Mouse (Mus musculus): ENCODE measurements around the gene Cabp7.

The Cabp7 gene

GRCm38 (mm10) chr11:4704072-4704964, 42.3 kb downstream of the Cabp7 start, which contains the start of the genes Uqcr10 and Zmat5:
Gene Uqcr10 (minus strand): TSS chr11:4704342.
Gene Zmat5 (plus strand): TSS chr11:4704678.
- ATAC-seq (ENCODE audit: low TSS enrichment), result peak; percentile 99

- ATAC-seq (ENCODE audit: low TSS enrichment), result no peak
These were observed 42.9 kb downstream of the Cabp7 start for GRCm38 (mm10) chr11:4703688-4704071.

- ATAC-seq (ENCODE audit: low TSS enrichment), result no peak
These were observed 45.9 kb downstream of the Cabp7 start for GRCm38 (mm10) chr11:4700726-4701125.

GRCm38 (mm10) chr11:4697043-4697983, 49.3 kb downstream of the Cabp7 start:
- peak; percentile 81 for ATAC-seq (ENCODE audit: low TSS enrichment)

- ATAC-seq (ENCODE audit: low TSS enrichment), result no peak
These were observed 54.4 kb downstream of the Cabp7 start for GRCm38 (mm10) chr11:4692162-4692561.

GRCm38 (mm10) chr11:4691213-4691612, 55.4 kb downstream of the Cabp7 start:
- no peak for ATAC-seq (ENCODE audit: low TSS enrichment)

GRCm38 (mm10) chr11:4690353-4690752, 56.2 kb downstream of the Cabp7 start:
- no peak for ATAC-seq (ENCODE audit: low TSS enrichment)

GRCm38 (mm10) chr11:4688632-4689380, 57.8 kb downstream of the Cabp7 start:
- ATAC-seq (ENCODE audit: low TSS enrichment), result no peak

GRCm38 (mm10) chr11:4687874-4688273, 58.7 kb downstream of the Cabp7 start:
- no peak for ATAC-seq (ENCODE audit: low TSS enrichment)

GRCm38 (mm10) chr11:4687027-4687426, 59.6 kb downstream of the Cabp7 start:
- no peak for ATAC-seq (ENCODE audit: low TSS enrichment)
